Mouse (Mus musculus): ENCODE measurements around the gene Terb2. TPM values are rescaled to one million over a fixed set of nuclear protein-coding genes. Genes with fewer than 3 reads are reported as not detected.
"Not testable (repeated sequence)": the region's sequence is repeated elsewhere in the genome, so short reads cannot be mapped to it uniquely, and the experiment has no call there.

The Terb2 gene
- polyA plus RNA-seq, 1 experiment from 2014 or later, result not detected

GRCm38 (mm10) chr2:122206440-122207107, 20.5 kb downstream of the Terb2 start:
- WGBS, result 39% methylated on average over 2 of the region's 2 CpGs
- H3K9ac ChIP-seq (ENCODE audit: low read length), result no peak overlapping the region
- no peak overlapping the region for H3K27ac ChIP-seq (ENCODE audit: low read depth)
- no peak overlapping the region for H3K4me2 ChIP-seq (ENCODE audit: low read length)
- no peaks in the 10 kb centered on the region for H3K36me3 ChIP-seq (ENCODE audit: control insufficient read depth, insufficient read depth, low read length)
- H3K4me3 ChIP-seq (ENCODE audit: low read depth, low read length), result no peak overlapping the region
- H3K27me3 ChIP-seq (replicated peaks; ENCODE audit: control insufficient read depth, insufficient read depth, low read length), result no peaks in the 10 kb centered on the region
- no peaks in the 10 kb centered on the region for H3K9me3 ChIP-seq (ENCODE audit: control insufficient read depth, low read length)
- ATAC-seq (replicated peaks; ENCODE audit: low FRiP score, low TSS enrichment, low read depth) (no peak), DNase-seq (ENCODE audit: low spot score) (no peak)
- peaks cover 5% of the 10 kb centered on the region; the same call in 1 of the 2 replicates for H3K4me1 ChIP-seq (replicated peaks; ENCODE audit: control insufficient read depth, insufficient read depth, low read length)

- Histone ChIP-seq H3K9me3 (ENCODE audit: control insufficient read depth, low read length) (no peaks in the 10 kb centered on the region), H3K36me3 (ENCODE audit: control insufficient read depth, insufficient read depth, low read length) (no peaks in the 10 kb centered on the region), H3K4me1 (replicated peaks; ENCODE audit: control insufficient read depth, insufficient read depth, low read length) (peaks cover 5% of the 10 kb centered on the region; the same call in 1 of the 2 replicates), H3K27ac (ENCODE audit: low read depth) (no peak overlapping the region), H3K9ac (ENCODE audit: low read length) (no peak overlapping the region), H3K27me3 (replicated peaks; ENCODE audit: control insufficient read depth, insufficient read depth, low read length) (no peaks in the 10 kb centered on the region), H3K4me2 (ENCODE audit: low read length) (no peak overlapping the region), H3K4me3 (ENCODE audit: low read depth, low read length) (no peak overlapping the region)
- ATAC-seq (replicated peaks; ENCODE audit: low FRiP score, low TSS enrichment, low read depth) (no peak), DNase-seq (ENCODE audit: low spot score) (no peak)
- WGBS, result 72% methylated on average over 3 of the region's 3 CpGs
Measured at GRCm38 (mm10) chr2:122210534-122211228, 24.6 kb downstream of the Terb2 start.

GRCm38 (mm10) chr2:122217075-122217474, 31.0 kb downstream of the Terb2 start:
- not testable (repeated sequence) for DNase-seq (ENCODE audit: low spot score); H3K9ac ChIP-seq (ENCODE audit: low read length); H3K27ac ChIP-seq (ENCODE audit: low read depth); H3K4me1 ChIP-seq (replicated peaks; ENCODE audit: control insufficient read depth, insufficient read depth, low read length); H3K9me3 ChIP-seq (ENCODE audit: control insufficient read depth, low read length); H3K27me3 ChIP-seq (replicated peaks; ENCODE audit: control insufficient read depth, insufficient read depth, low read length); H3K36me3 ChIP-seq (ENCODE audit: control insufficient read depth, insufficient read depth, low read length); ATAC-seq (replicated peaks; ENCODE audit: low FRiP score, low TSS enrichment, low read depth); H3K4me2 ChIP-seq (ENCODE audit: low read length); H3K4me3 ChIP-seq (ENCODE audit: low read depth, low read length)
- 93% methylated on average over 4 of the region's 4 CpGs for WGBS

- Histone ChIP-seq H3K4me2 (ENCODE audit: low read length) (no peak overlapping the region), H3K9ac (ENCODE audit: low read length) (no peak overlapping the region), H3K27me3 (replicated peaks; ENCODE audit: control insufficient read depth, insufficient read depth, low read length) (no peaks in the 10 kb centered on the region), H3K9me3 (ENCODE audit: control insufficient read depth, low read length) (no peaks in the 10 kb centered on the region), H3K36me3 (ENCODE audit: control insufficient read depth, insufficient read depth, low read length) (no peaks in the 10 kb centered on the region), H3K27ac (ENCODE audit: low read depth) (no peak overlapping the region), H3K4me3 (ENCODE audit: low read depth, low read length) (no peak overlapping the region), H3K4me1 (replicated peaks; ENCODE audit: control insufficient read depth, insufficient read depth, low read length) (no peaks in the 10 kb centered on the region)
- ATAC-seq (replicated peaks; ENCODE audit: low FRiP score, low TSS enrichment, low read depth) (no peak), DNase-seq (ENCODE audit: low spot score) (no peak)
- WGBS, result 87% methylated on average over 2 of the region's 2 CpGs
Measured at GRCm38 (mm10) chr2:122218234-122218633, 32.2 kb downstream of the Terb2 start.

GRCm38 (mm10) chr2:122221378-122221777, 35.3 kb downstream of the Terb2 start:
- Histone ChIP-seq H3K27me3 (replicated peaks; ENCODE audit: control insufficient read depth, insufficient read depth, low read length) (no peaks in the 10 kb centered on the region), H3K27ac (ENCODE audit: low read depth) (no peak overlapping the region), H3K9me3 (ENCODE audit: control insufficient read depth, low read length) (no peaks in the 10 kb centered on the region), H3K4me3 (ENCODE audit: low read depth, low read length) (no peak overlapping the region), H3K4me2 (ENCODE audit: low read length) (no peak overlapping the region), H3K36me3 (ENCODE audit: control insufficient read depth, insufficient read depth, low read length) (no peaks in the 10 kb centered on the region), H3K9ac (ENCODE audit: low read length) (no peak overlapping the region), H3K4me1 (replicated peaks; ENCODE audit: control insufficient read depth, insufficient read depth, low read length) (no peaks in the 10 kb centered on the region)
- 39% methylated on average over 4 of the region's 4 CpGs for WGBS
- 0 out of 2 replicates have a peak, but pooled peaks have one; percentile 40 for ATAC-seq (replicated peaks; ENCODE audit: low FRiP score, low TSS enrichment, low read depth)
- no peak for DNase-seq (ENCODE audit: low spot score)

- Histone ChIP-seq H3K4me1 (replicated peaks; ENCODE audit: control insufficient read depth, insufficient read depth, low read length) (no peaks in the 10 kb centered on the region), H3K4me2 (ENCODE audit: low read length) (no peak overlapping the region), H3K9me3 (ENCODE audit: control insufficient read depth, low read length) (no peaks in the 10 kb centered on the region), H3K9ac (ENCODE audit: low read length) (no peak overlapping the region), H3K36me3 (ENCODE audit: control insufficient read depth, insufficient read depth, low read length) (no peaks in the 10 kb centered on the region), H3K4me3 (ENCODE audit: low read depth, low read length) (no peak overlapping the region), H3K27me3 (replicated peaks; ENCODE audit: control insufficient read depth, insufficient read depth, low read length) (no peaks in the 10 kb centered on the region), H3K27ac (ENCODE audit: low read depth) (no peak overlapping the region)
- ATAC-seq (replicated peaks; ENCODE audit: low FRiP score, low TSS enrichment, low read depth) (peak; percentile 76; the same call in 1 of the 2 replicates), DNase-seq (ENCODE audit: low spot score) (no peak)
- WGBS, result 8% methylated on average over 5 of the region's 5 CpGs
Measured at GRCm38 (mm10) chr2:122221798-122222197, 35.7 kb downstream of the Terb2 start.

- DNase-seq (ENCODE audit: low spot score) (no peak), ATAC-seq (replicated peaks; ENCODE audit: low FRiP score, low TSS enrichment, low read depth) (no peak)
- H3K9ac ChIP-seq (ENCODE audit: low read length), result no peak overlapping the region
- no peaks in the 10 kb centered on the region for H3K36me3 ChIP-seq (ENCODE audit: control insufficient read depth, insufficient read depth, low read length)
- no peak overlapping the region for H3K4me3 ChIP-seq (ENCODE audit: low read depth, low read length)
- no peak overlapping the region for H3K27ac ChIP-seq (ENCODE audit: low read depth)
- WGBS, result 48% methylated on average over 5 of the region's 5 CpGs
- no peaks in the 10 kb centered on the region for H3K27me3 ChIP-seq (replicated peaks; ENCODE audit: control insufficient read depth, insufficient read depth, low read length)
- H3K4me1 ChIP-seq (replicated peaks; ENCODE audit: control insufficient read depth, insufficient read depth, low read length), result no peaks in the 10 kb centered on the region
- H3K4me2 ChIP-seq (ENCODE audit: low read length), result no peak overlapping the region
- no peaks in the 10 kb centered on the region for H3K9me3 ChIP-seq (ENCODE audit: control insufficient read depth, low read length)
Measured at GRCm38 (mm10) chr2:122222272-122222671, 36.2 kb downstream of the Terb2 start.

GRCm38 (mm10) chr2:122223654-122224053, 37.6 kb downstream of the Terb2 start:
- H3K4me3 ChIP-seq (ENCODE audit: low read depth, low read length), result no peak overlapping the region
- no peaks in the 10 kb centered on the region for H3K27me3 ChIP-seq (replicated peaks; ENCODE audit: control insufficient read depth, insufficient read depth, low read length)
- no peaks in the 10 kb centered on the region for H3K36me3 ChIP-seq (ENCODE audit: control insufficient read depth, insufficient read depth, low read length)
- H3K9me3 ChIP-seq (ENCODE audit: control insufficient read depth, low read length), result no peaks in the 10 kb centered on the region
- no peak overlapping the region for H3K9ac ChIP-seq (ENCODE audit: low read length)
- no peak for DNase-seq (ENCODE audit: low spot score)
- no peaks in the 10 kb centered on the region for H3K4me1 ChIP-seq (replicated peaks; ENCODE audit: control insufficient read depth, insufficient read depth, low read length)
- no peak overlapping the region for H3K4me2 ChIP-seq (ENCODE audit: low read length)
- ATAC-seq (replicated peaks; ENCODE audit: low FRiP score, low TSS enrichment, low read depth), result no peak
- H3K27ac ChIP-seq (ENCODE audit: low read depth), result no peak overlapping the region

GRCm38 (mm10) chr2:122230395-122230794, 44.3 kb downstream of the Terb2 start:
- no peak overlapping the region for H3K27ac ChIP-seq (ENCODE audit: low read depth)

More at GRCm38 (mm10) chr2:122230395-122230794, 44.3 kb downstream of the Terb2 start:
- no peaks in the 10 kb centered on the region for H3K36me3 ChIP-seq (ENCODE audit: control insufficient read depth, insufficient read depth, low read length)
- no peaks in the 10 kb centered on the region for H3K27me3 ChIP-seq (replicated peaks; ENCODE audit: control insufficient read depth, insufficient read depth, low read length)
- peaks cover 4% of the 10 kb centered on the region; the same call in 1 of the 2 replicates for H3K4me1 ChIP-seq (replicated peaks; ENCODE audit: control insufficient read depth, insufficient read depth, low read length)
- WGBS, result 87% methylated on average over 6 of the region's 6 CpGs
- H3K9ac ChIP-seq (ENCODE audit: low read length), result no peak overlapping the region
- no peak overlapping the region for H3K4me2 ChIP-seq (ENCODE audit: low read length)
- H3K4me3 ChIP-seq (ENCODE audit: low read depth, low read length), result no peak overlapping the region
- ATAC-seq (replicated peaks; ENCODE audit: low FRiP score, low TSS enrichment, low read depth) (no peak), DNase-seq (ENCODE audit: low spot score) (no peak)
- H3K9me3 ChIP-seq (ENCODE audit: control insufficient read depth, low read length), result no peaks in the 10 kb centered on the region

Measured in intestine, embryonic 14.5 days (tissue).